Mouse (Mus musculus) G1E (cell line): Measurements from ENCODE around the gene Abat.

Source experiments
- CTCF ChIP-seq: IDR thresholded peaks from 2 replicates; pipeline ENCODE4 v1.5.1; 2012; ENCODE audit warnings: low read depth, low read length, inconsistent platforms, mixed read lengths
- GATA2 ChIP-seq: IDR thresholded peaks from 2 replicates; pipeline ENCODE4 v1.6.1; 2012; ENCODE audit warnings: low read depth, low read length, inconsistent platforms, borderline replicate concordance

DNA sequence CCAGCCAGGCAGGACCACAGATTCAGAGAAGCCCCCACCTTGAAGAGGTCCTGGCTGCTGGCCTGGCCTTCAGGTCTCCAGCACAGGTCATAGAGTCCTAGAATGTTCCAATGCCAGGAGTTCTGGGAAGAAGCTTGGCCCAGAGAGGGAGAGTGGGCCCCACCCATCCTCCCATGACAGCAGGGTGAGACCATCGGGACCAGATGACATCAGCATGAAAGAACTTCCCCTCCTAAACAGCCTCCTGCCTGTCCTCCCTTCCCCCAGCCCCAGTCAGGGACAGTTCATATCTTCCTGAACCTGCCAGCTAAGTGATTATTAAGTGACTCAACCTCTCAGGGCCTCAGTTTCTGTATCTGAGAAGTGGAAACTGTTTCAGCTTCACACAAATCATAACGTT, 153.2 kb downstream of the Abat start:
- no peak for TF ChIP-seq GATA2
- no peak for TF ChIP-seq CTCF
